Mouse (Mus musculus) liver, adult (tissue): Measurements from ENCODE around the gene Tfpi.
A peak's percentile ranks its signal among the peaks of the same experiment; 100 is the strongest.

Source experiments
- GATA4 ChIP-seq: IDR thresholded peaks from 2 replicates; pipeline ENCODE4 v1.6.1; 2014; ENCODE audit warnings: mild to moderate bottlenecking, low read length; ENCODE audit not compliant: insufficient replicate concordance

Tfpi gene

DNA sequence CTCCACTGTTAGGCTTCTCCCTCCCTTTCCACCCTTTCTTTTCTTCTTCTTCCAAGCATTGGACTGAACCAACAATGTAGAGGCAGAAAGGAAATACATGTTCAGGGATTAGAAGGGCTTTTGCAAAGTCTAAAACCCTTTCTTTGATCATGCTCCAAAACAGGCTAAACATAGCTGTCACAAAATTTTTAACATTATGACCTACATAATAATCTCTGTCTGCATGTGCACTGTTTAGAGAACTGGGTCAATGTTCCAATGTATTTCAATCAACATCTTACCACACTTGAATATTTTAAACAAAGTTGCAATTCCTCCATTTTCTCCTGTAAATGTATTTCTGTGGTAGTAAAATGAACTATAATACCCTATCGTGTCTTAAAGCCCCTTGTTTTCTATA is 31.1 kb downstream of the Tfpi start:
- no peak for TF ChIP-seq GATA4

GRCm38 (mm10) chr2:84441940-84442339 is 34.6 kb downstream of the Tfpi start:
- no peak for TF ChIP-seq GATA4

- no peak for TF ChIP-seq GATA4
Measured at GRCm38 (mm10) chr2:84429724-84430123, 46.9 kb downstream of the Tfpi start.

- no peak for TF ChIP-seq GATA4
Measured at GRCm38 (mm10) chr2:84428836-84429235, 47.7 kb downstream of the Tfpi start.

GRCm38 (mm10) chr2:84426531-84426930 is 50.0 kb downstream of the Tfpi start:
- no peak for TF ChIP-seq GATA4

- TF ChIP-seq GATA4, result peak; percentile 79; the same call in 1 of the 2 replicates
Measured at GRCm38 (mm10) chr2:84425138-84425537, 51.4 kb downstream of the Tfpi start, which contains the start of gene Calcrl. Calcrl (minus strand) TSS chr2:84425411.

DNA sequence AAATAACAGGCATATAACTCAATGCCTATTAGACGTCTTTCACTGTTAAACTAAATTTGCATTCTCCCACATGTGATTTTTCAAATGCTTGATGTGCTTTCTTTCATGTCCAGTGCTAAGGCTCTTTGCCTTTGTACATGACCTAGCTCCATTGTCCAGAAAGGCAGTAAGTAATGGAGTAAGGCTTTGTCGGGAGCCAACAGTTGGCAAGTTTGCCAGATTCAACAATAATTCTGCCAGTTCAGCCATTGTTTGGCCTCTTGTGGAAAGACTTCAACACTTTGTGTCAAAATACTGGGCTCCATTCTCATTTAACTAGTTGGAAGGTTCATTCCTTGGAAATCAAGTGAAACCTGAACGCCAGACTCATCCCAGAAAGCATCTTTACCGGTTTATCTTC is 60.1 kb downstream of the Tfpi start:
- no peak for TF ChIP-seq GATA4

- TF ChIP-seq GATA4, result no peak
Measured at GRCm38 (mm10) chr2:84409796-84410592, 66.6 kb downstream of the Tfpi start.

DNA sequence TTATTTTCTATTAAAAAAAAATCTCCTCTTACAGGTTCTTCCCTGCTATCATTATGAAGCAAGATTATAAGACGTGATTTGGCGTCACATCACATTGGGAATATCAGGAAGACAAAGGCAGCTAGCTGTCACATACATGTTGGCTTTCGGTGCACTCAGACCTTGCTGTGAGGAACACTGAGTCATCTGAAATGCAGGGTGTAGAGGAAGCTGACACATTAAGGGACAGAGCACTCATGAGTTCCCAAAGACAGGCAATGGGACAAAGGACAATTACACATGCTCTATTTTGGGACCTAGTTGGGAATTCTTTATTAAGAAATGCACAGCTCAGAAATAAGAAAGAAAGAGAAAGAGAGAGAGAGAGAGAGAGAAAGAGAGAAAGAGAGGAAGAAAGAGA is 71.7 kb downstream of the Tfpi start:
- no peak for TF ChIP-seq GATA4

DNA sequence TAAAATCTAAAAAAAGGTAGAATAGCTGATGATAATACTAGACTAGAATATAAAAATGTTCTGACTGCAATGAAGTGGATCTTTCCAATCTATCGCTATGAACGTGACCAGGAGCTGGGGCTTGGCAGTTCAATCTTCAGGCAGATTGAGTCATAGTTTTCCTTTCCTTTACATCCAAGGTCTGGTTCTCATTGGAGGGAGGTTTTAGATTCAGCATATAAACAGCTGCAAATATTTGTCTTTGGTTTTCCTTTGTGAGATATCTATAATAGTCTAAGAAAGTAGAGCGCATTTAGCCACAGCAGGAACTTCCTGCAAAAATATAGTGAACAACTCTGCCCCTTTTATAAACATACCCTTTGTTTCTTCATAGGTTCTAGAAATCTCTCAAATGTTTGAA is 73.9 kb downstream of the Tfpi start:
- TF ChIP-seq GATA4, result no peak

DNA sequence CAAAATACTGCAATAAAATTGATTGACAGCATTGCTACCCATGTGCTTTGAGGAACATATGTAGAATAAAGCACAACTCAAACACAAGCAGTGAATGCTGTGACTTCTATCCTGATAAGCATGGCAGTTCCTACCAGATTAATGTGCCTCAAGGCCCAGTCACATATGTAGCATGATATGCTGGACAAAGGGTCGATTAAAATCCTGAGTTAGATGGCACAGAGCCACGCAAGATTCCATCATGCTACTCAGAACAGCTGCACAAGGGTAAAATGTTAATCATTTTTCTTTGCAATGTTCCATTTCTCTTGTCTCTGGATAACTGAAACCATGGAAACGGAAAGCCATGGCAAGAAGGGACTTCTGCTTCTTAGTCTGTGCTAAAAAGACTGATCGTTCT is 80.0 kb downstream of the Tfpi start:
- no peak for TF ChIP-seq GATA4

GRCm38 (mm10) chr2:84393236-84393635 is 83.3 kb downstream of the Tfpi start:
- TF ChIP-seq GATA4, result peak; percentile 10; the same call in 1 of the 2 replicates

DNA sequence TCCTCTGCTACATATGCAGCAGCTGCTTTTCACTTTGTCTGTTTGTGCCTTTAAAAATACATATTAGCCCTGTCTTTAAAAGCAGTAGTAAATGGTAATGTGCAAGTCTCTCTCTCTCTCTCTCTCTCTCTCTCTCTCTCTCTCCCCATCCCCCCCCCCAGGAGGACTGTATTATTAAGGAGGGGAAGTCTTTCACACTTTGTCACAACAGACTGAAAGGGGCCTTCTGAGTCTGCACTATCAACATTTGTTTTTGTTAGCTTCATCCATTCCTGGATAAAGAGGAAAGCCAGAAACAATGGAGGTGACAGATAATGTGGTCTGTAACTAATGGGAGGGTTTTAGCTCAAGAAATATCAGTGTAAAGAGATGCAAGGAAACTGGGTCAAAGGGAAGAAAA is 87.5 kb downstream of the Tfpi start:
- TF ChIP-seq GATA4, result no peak

GRCm38 (mm10) chr2:84388023-84388416 is 88.6 kb downstream of the Tfpi start:
- TF ChIP-seq GATA4, result no peak; the same call in 1 of the 2 replicates

- peak; percentile 96 for TF ChIP-seq GATA4
Measured at GRCm38 (mm10) chr2:84387394-84388022, 89.1 kb downstream of the Tfpi start.
